Mouse (Mus musculus) kidney, adult 2 months (tissue): ENCODE measurements at regions not wholly inside any gene's neighbourhood (a gene's known extent, or its start where the extent isn't known, plus 50 kb on each side); places are given as distances from the start of the nearest gene placed in this dataset.

Experiments used
- CTCF ChIP-seq: fragments of 200-500 bp; conservative IDR thresholded peaks from 2 replicates; pipeline ENCODE4 v1.5.1; 2011; ENCODE audit warnings: low read depth, mild to moderate bottlenecking, control low read depth, low read length, moderate library complexity, mixed read lengths; ENCODE audit not compliant: insufficient read depth, insufficient read length
- POLR2A ChIP-seq: fragments of 200-500 bp; IDR thresholded peaks from one replicate; pipeline ENCODE4 v1.6.1; 2011; ENCODE audit warnings: low read depth, low read length, control low read depth

DNA sequence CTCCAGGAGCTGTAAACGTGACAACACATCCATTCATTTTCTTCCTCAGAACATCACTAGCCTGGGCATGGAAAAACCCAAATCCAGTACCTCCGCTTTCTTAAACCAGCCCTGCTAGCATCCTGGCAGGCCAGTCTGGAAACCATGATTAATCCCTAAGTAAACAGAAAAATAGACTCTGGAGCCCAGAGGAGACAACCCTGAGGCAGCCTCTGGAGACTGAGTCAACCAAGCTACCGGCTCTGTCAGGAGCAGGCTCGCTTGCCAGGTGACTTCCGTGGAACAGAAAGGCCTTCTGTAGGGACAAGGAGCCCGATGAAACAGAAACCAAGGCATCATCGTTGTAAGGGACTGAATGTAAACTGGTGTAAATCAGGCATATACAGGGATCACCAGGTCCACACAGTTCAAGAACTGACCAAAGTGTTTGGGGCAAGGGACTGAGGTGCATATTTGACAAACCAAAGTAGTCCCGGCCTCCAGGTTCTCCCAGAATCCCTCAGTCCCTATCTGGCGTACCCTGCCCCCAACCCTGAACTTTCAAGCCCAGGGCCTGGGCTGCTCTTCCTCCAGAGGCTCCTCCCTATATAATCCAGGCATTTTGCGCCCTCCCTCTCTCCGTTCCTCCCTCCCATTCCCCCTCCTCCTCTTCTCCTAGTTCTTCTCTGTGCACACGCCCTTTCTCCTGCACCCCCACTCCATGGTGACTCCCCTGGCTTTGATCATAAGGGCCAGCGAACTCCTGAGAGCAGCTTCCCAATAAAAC, 54.6 kb upstream of the Ivns1abp start:
- TF ChIP-seq CTCF (no peak), POLR2A (no peak)
